15 mouse cellular contexts compared by ENCODE assay signal in genomic region chr12:16091336-16091735, GRCm38 (mm10).
DNase-seq lines count a peak whose midpoint lies in the region; ATAC-seq lines count a peak whose summit lies in the region.
"Had no signal": no experiment of that assay in that cellular context is flagged by ENCODE, and none has a peak within 500 bp of the region (broad histone marks: within the 10 kb centered on the region; RNA-seq: fewer than 3 reads in every experiment).

No protein-coding gene starts in this region.

- H3K9me3 ChIP-seq in neural tube, embryonic 15.5 days (replicated peaks), result no peaks in the 10 kb centered on the region
- no peaks in the 10 kb centered on the region for H3K9me3 ChIP-seq in forebrain, embryonic 12.5 days
- H3K9me3 ChIP-seq in hindbrain, embryonic 16.5 days (ENCODE audit: control insufficient read depth, low read length), result no peaks in the 10 kb centered on the region
- H3K9me3 ChIP-seq: embryonic facial prominence, embryonic 12.5 days; intestine, embryonic 15.5 days had no signal

- H3K27ac ChIP-seq in neural tube, embryonic 15.5 days (replicated peaks), result no peak overlapping the region
- H3K27ac ChIP-seq in forebrain, embryonic 12.5 days, result no peak overlapping the region
- H3K27ac ChIP-seq in hindbrain, embryonic 16.5 days (ENCODE audit: low read depth, low read length), result no peak overlapping the region
- H3K27ac ChIP-seq: embryonic facial prominence, embryonic 12.5 days; intestine, embryonic 15.5 days; layer of hippocampus, adult 2 months had no signal

- 0 out of 2 replicates have a peak, but pooled peaks cover 3% of the 10 kb centered on the region for H3K4me1 ChIP-seq in neural tube, embryonic 15.5 days
- H3K4me1 ChIP-seq in forebrain, embryonic 12.5 days, result peaks cover 8% of the 10 kb centered on the region
- H3K4me1 ChIP-seq in hindbrain, embryonic 16.5 days (ENCODE audit: control insufficient read depth, insufficient read depth, low read depth, low read length), result peaks cover 2% of the 10 kb centered on the region; the same call in 1 of the 2 replicates
- H3K4me1 ChIP-seq: embryonic facial prominence, embryonic 12.5 days; intestine, embryonic 15.5 days had no signal

- no peaks in the 10 kb centered on the region for H3K36me3 ChIP-seq in neural tube, embryonic 15.5 days
- no peaks in the 10 kb centered on the region for H3K36me3 ChIP-seq in forebrain, embryonic 12.5 days (replicated peaks)
- no peaks in the 10 kb centered on the region for H3K36me3 ChIP-seq in hindbrain, embryonic 16.5 days (ENCODE audit: control insufficient read depth, insufficient read depth, low read length)
- H3K36me3 ChIP-seq: embryonic facial prominence, embryonic 12.5 days; intestine, embryonic 15.5 days had no signal

- DNase-seq in neural tube, embryonic 10.5 days (ENCODE audit: extremely low spot score, low spot score), result peak; percentile 12
- DNase-seq in retina, embryonic 14.5 days (ENCODE audit: low spot score), result peak; percentile 31
- DNase-seq in cerebellum, adult 9-10 months, result no peak
- DNase-seq in kidney, adult 18-20 months, result no peak
- DNase-seq: lung, adult 18-20 months had no signal

- WGBS in neural tube, embryonic 15.5 days, result 15% methylated on average over 6 of the region's 6 CpGs
- 10% methylated on average over 6 of the region's 6 CpGs for WGBS in forebrain, embryonic 12.5 days
- 12% methylated on average over 6 of the region's 6 CpGs for WGBS in hindbrain, embryonic 16.5 days

- no peak overlapping the region for H3K4me3 ChIP-seq in neural tube, embryonic 15.5 days (replicated peaks)
- no peak overlapping the region for H3K4me3 ChIP-seq in forebrain, embryonic 12.5 days (replicated peaks)
- no peak overlapping the region for H3K4me3 ChIP-seq in hindbrain, embryonic 16.5 days (ENCODE audit: low read length)
- H3K4me3 ChIP-seq: embryonic facial prominence, embryonic 12.5 days; intestine, embryonic 15.5 days; layer of hippocampus, adult 2 months; myocyte had no signal

- no peak for ATAC-seq in neural tube, embryonic 15.5 days (ENCODE audit: low FRiP score)
- peak; percentile 77 for ATAC-seq in forebrain, embryonic 12.5 days (ENCODE audit: low FRiP score)
- ATAC-seq in hindbrain, embryonic 16.5 days, result peak; percentile 70
- ATAC-seq in monocyte, adult 5-6 weeks (replicated peaks; ENCODE audit: insufficient number of reproducible peaks, low FRiP score, low TSS enrichment, poor library complexity, severe bottlenecking), result no peak
- ATAC-seq: CD4-positive, CD25-positive, alpha-beta regulatory T cell, adult 4 months; intestine, embryonic 15.5 days had no signal

- no peaks in the 10 kb centered on the region for H3K27me3 ChIP-seq in neural tube, embryonic 15.5 days (replicated peaks)
- H3K27me3 ChIP-seq in forebrain, embryonic 12.5 days, result no peaks in the 10 kb centered on the region
- no peaks in the 10 kb centered on the region for H3K27me3 ChIP-seq in hindbrain, embryonic 16.5 days (replicated peaks; ENCODE audit: control insufficient read depth, insufficient read depth, low read length)
- H3K27me3 ChIP-seq: embryonic facial prominence, embryonic 12.5 days; intestine, embryonic 15.5 days had no signal

- no peak overlapping the region for H3K9ac ChIP-seq in neural tube, embryonic 15.5 days (replicated peaks)
- no peak overlapping the region for H3K9ac ChIP-seq in forebrain, embryonic 12.5 days
- H3K9ac ChIP-seq in hindbrain, embryonic 16.5 days (ENCODE audit: low read depth, low read length), result no peak overlapping the region
- H3K9ac ChIP-seq: embryonic facial prominence, embryonic 12.5 days; intestine, embryonic 15.5 days had no signal

- no peak overlapping the region for H3K4me2 ChIP-seq in neural tube, embryonic 15.5 days
- 0 out of 2 replicates have a peak overlapping the region, but pooled peaks have one; percentile 3 for H3K4me2 ChIP-seq in forebrain, embryonic 12.5 days
- H3K4me2 ChIP-seq in hindbrain, embryonic 16.5 days (ENCODE audit: low read length), result no peak overlapping the region; the same call in 1 of the 2 replicates
- H3K4me2 ChIP-seq: embryonic facial prominence, embryonic 12.5 days; heart, embryonic 11.5 days; intestine, embryonic 15.5 days had no signal

Comparison
In these comparisons a context has a peak if more than half of its experiments do, and no peak if none do; other contexts are left out.
1. DNase-seq: peak in neural tube, embryonic 10.5 days (single experiment) and retina, embryonic 14.5 days (single experiment); none in cerebellum, adult 9-10 months (single experiment) and kidney, adult 18-20 months (single experiment).
2. ATAC-seq: peak in forebrain, embryonic 12.5 days (single experiment) and hindbrain, embryonic 16.5 days (single experiment); none in neural tube, embryonic 15.5 days (single experiment) and monocyte, adult 5-6 weeks (single experiment).